Mouse (Mus musculus) right cerebral cortex, postnatal 4 days (tissue): Measurements from ENCODE around the gene Col6a4.

Experiments
- DNase-seq: peaks from one replicate; pipeline ENCODE4 v3.0.0-alpha.2; 2022

The Col6a4 gene

DNA sequence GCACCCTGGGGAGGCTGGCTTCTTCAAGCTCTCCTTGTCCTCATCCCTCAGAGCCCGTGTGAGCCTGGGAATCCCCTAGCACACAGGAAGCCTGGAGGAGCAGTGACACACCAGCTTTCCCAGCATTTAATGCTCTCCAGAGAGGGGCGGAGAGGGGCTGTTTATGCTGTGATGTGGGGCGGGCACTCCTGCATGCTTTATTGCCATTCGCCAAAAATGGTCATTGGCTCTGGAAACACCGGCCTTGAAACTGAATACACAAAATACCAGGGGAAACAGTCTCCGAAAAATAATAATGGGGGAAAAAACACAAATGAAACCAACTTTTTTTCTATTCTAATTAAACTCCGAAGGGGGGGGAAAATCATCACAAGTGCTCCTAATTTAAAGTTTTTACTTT is at the start of gene Col6a4:
TSS of gene Col6a4 (minus strand) at position 101 of the 400 bp plus-strand sequence.
- DNase-seq: no peak

DNA sequence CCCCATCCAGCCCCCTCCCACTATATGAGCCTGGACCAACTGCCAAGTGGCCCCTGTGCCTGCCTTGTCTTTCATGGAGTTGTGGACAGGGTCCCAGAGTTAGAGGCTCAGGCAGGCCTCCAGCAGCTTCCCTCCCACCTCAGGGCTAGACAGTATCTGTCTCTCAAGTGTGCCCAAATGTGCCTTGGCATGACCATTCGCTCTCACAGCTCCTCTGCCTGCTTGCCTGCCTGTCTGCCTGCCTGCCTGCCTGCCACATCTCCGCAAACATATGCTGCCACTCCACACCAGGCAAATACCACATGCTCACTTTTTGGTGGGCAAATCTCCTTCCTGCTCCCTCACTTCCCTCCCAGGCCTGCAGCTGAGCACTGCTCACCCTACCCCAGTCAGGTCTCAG is 49.0 kb upstream of the Col6a4 start:
- peak; percentile 26 for DNase-seq

DNA sequence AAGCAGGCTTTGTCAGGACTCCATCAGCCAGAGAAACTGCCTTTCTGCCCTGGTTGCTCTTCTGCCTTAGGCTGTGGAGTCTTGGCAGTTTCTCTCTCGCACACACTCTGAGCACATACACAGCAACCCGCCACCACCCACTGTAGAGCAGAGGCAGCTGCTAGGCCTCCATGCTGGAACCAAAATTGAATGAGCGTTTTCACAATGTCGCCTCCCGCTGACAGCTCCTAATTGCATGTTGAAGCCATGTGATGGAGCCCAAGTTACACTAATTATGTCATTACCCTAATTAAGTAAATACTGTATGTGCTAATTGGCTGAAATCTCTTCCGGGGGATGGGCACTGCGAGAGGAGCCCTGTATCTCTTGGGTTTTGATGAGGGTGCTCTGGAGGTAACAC is 47.6 kb upstream of the Col6a4 start:
- DNase-seq: no peak

DNA sequence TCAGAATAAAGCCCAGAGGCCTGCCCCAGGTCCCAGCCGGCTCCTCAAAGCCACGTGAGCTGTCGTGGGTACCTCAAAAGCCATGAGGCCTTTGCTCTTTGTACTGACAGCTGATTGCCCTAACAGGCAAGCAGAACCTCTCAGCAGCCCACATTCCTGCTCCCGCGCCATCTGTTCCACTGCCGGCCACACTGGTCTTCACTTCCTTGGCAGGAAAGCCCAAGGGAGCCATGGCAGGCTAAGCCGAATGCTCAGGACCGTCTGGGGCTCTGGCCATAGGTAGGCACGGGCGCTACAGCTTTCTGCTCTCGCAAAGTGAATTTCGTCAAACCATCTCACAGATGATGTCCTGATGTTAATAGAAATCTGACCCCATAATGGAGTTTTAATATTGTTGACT is 45.4 kb upstream of the Col6a4 start:
- DNase-seq: no peak

DNA sequence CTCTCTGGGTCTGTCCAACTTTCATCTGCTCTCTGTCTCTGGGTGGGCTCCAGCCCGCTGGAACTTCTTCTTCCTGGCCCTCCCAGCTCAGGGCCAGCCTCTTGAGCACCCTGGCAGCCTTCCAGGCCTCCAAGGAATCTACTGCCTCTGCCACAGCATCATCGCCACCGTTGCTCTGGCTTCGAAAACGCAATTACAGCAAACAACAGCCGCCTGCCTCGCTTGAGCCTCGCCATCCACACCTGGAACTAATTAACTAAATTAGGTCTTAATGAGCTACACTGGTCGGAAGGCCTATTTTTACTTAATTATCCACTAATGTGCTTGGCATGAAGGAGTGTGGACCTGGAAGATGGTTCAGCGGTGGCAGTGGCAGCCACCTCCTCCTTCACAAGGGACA is 43.2 kb upstream of the Col6a4 start:
- DNase-seq: peak; percentile 52

DNA sequence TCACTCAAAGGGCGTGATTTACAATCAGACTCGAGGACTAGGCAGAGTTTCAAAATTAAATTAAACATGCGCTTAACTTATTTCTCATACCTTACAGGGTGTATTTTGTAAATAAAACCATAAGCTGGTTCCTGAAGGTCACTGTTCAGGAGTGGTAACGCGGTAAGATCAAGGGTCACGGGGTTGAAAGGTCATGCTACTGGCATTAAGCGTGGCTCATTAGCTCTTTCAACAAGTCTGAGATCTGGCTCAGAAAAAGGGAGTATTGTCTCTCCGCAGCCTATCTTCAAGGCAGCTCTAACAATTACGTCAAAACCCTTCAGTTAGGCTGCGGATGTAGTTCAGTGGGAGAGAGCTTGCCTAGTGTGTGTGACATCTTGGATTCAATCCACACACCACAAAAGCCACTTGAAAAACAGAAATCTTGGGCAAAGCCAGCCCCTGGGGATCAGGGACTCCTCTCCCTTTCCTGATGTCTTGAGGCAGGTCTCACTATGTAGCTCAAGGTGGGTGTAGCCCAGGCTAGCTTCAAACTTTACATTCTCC is 41.2 kb upstream of the Col6a4 start:
- no peak for DNase-seq

DNA sequence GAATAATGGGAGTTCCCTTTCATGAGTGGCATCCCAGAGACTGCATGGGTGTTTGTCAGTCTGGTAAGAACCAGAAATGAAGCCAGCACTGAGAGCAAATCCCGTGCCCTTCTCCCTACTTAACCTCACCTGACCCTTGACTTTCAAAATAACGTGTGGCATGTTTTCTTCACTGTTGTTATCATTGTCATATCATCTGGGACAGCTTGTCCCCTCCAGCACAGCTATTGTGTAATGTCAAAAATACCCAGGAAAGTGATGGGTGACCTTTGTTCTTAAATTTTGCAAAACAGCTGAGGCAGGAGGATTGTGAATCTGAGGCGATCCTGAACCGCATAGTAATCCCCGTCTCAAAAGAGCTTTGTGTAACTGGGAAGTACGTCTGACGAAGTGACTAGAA is 33.7 kb upstream of the Col6a4 start:
- no peak for DNase-seq

DNA sequence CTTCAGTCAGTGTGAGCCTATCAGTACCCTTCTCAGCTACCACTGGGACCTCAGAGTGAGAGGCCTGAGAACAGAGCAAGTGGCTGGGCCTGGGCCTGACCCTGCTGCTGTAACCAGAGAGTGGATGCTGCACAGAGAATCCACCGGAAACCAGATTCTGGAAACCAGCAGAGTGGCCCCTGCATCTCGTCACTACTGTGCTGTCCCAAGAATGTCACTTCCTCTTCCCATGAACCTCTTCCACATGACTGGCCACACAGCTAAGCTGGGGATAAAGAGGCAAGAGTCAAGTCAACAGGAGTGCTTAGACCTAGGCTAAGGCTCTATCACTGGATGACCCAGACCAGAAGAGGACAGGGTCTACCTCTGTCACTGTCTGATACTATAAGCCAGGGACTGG is 32.5 kb upstream of the Col6a4 start:
- DNase-seq: no peak

DNA sequence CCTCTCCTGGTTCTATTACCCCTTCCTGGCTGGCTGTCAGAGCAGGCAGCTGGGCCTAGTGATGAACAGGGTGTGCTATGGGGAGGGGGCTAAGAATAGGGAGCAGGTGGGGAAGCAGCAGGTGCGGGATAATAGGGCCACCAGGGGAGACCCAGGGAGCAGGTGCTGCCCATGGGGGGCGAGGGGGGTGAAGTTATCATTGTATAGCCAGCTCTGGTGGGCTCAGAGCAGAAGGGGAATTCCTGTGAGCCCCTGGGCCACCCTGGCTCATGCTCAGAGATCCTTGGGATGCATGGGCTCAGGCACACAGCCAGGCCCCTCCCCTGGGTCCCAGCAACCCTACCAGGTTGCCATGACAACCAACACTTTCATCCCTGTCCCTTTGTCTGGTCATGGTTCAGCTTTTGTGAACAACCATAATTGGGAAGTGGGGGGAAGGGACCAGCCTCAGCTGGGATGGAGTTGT is 30.2 kb upstream of the Col6a4 start:
- peak; percentile 52 for DNase-seq

DNA sequence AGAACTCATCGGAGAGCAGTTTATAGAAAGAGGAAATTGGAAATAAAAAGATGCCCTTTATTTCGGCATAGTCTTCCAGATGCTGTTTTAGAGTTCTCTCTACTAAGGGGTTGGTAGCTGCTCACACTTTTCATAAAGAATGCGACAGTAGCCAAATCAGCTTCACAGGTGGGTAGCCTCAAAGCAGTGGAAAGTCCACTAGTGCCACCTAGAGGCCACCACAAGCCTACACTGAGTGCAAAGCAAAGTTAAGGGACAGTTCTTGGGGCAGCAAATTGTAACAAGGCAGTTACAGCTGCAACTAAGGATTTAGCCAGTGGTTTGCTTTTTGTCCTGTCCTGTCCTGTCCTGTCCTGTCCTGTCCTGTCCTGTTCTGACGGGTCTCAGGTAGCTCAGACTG is 27.0 kb upstream of the Col6a4 start:
- DNase-seq: peak; percentile 35

DNA sequence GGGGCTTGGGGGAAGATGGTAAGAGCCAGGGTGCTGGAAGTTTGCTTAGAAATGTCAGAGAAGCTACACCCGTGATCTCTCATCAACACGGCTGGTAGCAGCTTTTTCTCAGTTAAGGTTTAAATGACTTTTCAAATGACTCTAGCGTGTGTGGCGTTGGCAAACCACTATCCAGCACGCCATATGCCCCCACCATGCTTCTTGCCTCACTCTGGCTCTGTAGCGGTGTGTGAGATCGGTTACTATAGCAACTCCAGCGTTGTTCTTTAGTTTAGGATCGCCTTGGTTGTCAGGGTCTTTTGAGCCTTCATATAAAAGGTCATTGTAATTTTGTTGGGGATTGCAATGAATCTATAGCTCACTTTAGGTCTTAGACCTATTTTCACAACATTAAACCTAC is 22.5 kb upstream of the Col6a4 start:
- no peak for DNase-seq

DNA sequence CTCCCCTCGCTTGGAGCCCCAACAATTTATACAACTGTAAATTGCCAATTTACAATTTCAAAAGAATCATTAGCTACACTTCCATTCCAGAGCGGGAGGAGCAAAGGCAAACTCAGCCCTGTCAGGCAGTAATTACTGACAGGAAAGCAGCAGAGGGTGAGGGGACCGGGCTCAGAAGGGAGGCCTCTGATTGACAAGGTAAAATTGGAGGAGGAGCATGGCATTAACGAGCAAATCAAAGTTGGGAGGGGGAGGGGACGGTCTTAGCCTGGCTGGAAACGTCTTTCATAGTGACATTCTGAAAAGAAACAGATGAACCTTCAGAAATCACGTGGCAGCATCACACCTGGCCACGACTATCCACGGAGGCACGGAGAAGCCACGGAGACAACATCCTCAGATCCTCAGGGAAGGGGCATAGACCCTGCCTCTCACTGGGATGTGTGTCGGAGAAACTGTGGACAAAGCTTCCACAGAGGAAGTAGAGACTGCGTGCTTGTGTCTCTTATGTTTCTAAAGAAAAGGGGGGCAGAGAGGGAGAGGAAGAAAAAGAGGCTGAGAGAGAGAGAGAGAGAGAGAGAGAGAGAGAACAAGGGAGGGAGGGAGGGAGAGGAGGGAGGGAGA is 19.3 kb upstream of the Col6a4 start:
- DNase-seq: no peak

DNA sequence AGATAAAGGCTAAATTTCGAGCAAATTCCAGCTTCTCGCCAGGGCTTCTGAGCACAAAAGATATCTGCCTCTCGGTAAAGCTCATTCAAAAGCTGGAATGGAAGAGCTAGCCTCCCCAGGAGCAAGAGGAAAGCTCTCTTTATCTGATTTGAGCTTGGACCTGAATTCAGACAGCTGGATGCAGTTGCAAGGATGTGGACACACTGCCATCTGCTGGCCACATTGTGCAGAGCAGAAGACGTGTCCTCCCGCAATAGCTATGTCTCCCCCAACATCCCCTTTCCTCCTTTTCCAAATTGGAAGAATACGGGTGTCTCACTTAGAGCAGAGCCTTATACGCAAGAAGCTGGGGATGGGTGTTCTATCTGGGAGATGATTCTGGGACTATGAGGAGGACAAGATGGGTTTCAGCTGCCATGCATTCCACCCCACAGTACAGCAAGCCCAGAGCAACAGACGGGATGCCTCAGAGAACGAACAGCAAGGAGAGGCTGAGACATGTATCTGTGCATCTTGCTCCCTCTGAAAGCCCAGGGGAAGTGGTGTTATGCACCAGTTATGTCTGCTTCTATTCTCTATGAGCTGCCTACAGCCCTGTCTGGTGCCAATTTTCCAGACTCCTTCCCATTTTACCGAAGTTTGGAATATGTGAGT is 16.3 kb upstream of the Col6a4 start:
- DNase-seq: peak; percentile 94

DNA sequence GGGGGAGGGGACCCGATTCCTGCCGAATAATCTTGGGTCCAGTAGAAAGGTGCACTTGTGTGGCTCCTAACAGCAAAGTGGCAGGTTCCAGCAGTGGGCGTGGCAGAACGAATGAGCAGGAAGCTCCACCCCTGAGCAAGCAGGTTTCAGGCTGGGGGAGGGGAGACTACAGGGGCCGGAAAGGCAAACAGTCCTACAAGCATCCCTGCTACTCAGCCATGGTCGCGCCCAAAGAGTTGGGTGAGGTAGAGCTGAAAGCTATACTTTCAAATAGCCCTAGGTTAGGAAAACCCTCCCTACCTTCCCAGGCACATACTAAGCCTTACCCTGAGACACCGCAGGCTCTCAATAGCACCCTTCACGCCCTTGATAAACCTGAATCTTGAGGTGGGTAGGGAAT is 9.7 kb upstream of the Col6a4 start:
- no peak for DNase-seq

DNA sequence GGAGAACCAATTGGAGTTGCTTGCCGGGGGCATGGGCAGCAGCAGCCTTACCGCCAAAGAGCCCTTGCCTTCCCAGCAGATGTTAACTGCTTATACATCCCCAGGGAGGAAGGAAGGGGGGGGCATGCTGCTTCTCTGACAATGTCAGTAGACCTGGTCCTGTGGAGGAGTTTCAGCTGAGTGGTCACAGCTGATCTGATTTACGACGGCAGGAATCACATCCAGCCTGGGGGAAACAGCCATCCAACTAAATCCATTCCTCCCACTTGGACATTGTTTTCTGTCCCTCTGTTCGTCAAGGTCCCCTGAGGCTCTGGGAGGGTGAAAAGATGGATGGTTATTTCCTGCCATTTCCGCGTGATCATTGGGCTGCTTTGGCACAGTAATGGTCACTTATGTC is 7.8 kb upstream of the Col6a4 start:
- DNase-seq: no peak

DNA sequence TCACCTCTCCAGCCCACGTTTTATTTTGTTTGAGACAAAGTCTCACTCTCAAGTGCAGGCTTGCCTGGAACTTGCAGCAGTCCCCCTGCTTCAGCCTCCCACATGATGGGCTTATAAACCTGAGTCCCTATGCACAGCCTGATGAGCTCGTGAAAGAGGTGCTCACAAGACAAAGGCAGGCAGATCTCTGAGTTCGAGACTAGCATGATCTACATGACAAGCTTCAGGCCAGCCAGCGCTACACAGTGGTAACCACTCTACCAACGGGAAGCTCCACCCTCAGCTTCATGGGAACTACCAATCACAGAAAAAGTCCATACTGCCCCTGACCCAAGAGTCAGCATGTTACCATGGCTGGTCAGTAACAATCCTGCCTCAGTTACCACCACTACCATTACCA is 4.6 kb upstream of the Col6a4 start:
- DNase-seq: no peak

DNA sequence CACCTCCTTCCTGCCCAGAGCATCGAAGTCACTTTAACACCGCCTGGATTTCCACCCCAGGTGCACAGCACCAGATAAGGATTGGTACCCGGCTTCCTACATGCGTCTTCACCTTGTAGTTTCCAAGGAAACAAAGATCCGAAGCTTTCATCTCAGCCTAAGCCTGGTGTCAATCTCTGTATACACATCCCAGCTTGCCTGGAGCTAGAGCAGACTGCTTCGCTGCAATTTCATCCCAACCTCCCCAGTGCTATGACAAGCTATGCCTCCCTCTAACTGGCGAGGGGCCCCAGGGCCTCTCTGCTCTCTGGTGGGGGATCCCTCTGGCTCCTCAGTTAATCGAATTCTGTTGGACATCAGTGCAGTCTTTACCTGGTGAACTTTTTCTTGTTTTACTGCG is 3.7 kb upstream of the Col6a4 start:
- DNase-seq: no peak

DNA sequence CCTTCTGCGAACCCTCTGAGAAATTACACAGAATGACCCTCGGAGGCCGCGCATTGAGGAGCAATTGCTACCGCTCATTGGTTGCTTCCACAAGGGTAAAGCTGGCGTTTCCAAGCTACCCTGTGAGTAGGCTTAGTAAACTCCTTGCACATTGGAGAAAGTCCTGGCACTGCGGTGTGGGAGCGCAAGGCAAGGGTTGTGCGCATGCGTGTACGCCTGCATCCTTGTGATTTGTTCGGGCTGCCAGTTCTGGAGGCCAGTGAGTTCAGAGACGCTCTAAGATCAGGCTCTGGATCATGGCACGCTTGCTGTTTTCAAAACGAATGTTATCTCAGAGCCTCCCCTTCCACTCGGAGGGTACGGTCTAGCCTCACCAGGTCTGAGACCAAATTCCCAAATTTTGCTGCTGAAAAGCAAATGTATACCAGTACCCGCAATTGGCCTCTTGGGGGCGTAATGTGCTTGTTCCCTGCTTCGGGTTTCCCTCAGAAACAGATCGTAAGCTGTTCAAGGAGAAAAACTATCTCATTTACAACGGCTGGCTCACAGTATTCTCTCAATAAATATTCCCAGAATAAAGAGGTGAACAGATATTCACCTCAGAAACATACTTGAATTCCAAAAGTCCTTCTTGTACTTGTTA is 2.9 kb upstream of the Col6a4 start:
- DNase-seq: peak; percentile 26

DNA sequence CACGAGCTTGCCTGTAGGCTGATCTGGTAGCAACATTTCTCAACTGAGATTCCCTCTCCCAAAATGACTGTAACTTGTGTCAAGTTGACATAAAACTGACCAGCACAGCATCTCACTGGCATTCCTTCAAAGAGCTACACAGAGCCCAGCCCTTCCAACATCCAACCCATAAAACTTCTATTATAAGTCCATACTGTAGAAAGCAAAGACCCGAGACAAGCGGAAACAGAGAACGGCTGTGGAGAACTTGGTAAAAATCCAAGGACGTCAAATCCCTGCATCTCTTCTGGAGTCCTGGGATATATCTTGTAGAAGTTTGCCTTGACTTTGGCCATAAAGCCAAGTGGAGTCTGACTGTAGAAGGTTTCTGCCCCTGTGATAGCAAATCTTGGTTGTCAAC is 15.1 kb downstream of the Col6a4 start:
- no peak for DNase-seq

DNA sequence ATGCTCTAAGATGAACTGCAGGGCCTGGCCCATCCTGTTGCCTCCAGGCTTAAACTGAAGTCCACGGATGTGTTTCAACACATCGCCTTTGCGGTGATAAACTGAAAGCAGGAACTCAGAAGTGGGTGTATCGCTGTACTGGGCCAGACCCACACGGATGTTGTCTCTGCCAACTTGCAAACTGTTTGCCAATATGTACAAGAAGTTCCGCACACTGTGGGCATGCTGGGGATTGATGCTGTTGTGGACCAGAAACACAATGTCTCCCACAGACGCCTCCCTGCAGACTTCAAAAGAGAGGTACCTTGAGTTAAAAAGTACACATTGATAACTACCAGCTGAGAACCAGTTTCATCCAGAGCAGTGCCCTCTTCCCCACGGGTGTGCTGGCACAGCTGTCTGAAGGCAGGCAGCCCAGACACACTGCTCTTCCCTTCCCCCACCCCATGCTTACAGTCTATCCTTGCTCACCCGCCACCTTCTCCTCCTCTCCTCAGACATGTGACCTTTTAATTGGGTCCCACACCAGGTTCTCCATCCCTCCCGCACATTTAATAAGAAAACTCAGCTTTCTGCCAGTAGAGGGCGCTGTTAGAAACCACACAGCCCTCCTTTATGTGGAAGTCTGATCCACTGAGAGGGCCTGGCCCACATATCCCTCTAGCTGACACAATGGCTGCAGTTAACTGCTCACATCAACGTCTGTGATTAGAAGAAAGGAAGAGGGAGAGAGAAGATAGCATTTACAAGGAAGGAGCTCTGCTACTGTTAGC is 16.1 kb downstream of the Col6a4 start:
- peak; percentile 18 for DNase-seq

DNA sequence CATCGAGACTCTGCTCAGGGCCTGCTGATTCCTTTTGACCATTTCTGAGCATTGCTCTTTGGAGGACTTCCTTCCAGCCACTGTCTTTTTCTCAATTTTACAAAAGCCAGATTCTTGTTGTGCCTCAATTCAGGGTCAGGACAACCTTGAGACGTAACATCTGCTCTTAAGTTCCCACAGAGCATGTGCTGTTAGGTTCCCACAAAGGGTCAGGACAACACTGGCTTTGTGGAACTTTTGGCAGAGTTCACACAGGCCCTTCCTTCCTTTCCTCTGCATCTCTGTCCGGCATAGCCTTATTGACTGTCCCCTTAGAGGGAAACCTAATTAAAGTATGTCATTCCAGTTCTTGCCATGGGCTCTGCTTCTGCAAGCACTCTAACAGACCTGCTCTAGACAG is 18.6 kb downstream of the Col6a4 start:
- no peak for DNase-seq

DNA sequence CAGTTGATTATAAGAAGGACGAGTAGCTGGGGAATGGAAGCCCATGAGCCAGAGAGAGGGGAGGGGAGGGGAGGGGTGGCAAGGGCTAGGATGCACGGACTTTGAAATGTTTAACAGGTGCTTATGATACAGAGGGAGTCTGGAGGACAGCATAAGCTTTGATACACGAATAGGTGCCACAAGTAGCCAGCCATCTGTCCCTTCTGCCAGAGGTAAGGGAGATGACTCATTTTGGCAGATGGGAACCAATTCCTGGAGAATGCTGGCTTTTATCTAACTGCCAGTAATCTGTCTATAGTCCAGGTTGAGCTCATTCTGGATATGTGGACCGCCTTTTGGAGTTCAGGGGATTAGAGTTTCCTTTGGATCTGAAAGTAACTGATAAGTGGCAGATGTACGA is 20.3 kb downstream of the Col6a4 start:
- DNase-seq: no peak

DNA sequence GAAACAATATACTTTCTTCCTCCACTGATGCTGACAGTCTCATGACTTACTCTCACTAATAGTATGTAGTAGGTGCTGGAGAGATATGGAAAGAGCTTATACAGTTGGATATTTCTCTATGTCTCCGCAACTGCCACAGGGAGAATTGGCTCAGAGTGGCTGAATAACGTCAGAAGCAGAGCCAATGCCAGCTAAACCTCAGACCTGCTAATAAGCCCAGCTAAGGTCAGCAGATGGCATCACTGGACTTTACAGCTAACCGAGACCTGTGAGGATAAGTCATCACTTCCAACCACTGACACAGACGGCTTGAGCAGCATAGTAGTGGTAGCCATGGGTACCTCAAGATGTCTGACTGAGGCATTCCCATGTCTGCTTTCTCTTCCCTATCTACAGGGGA is 22.6 kb downstream of the Col6a4 start:
- no peak for DNase-seq
